Mouse (Mus musculus): Measurements from ENCODE around the gene Gm5901. TPM values are rescaled to one million over a fixed set of nuclear protein-coding genes. Genes with fewer than 3 reads are reported as not detected.

Gene Gm5901
- polyA plus RNA-seq, 1 experiment = 188 TPM

DNA sequence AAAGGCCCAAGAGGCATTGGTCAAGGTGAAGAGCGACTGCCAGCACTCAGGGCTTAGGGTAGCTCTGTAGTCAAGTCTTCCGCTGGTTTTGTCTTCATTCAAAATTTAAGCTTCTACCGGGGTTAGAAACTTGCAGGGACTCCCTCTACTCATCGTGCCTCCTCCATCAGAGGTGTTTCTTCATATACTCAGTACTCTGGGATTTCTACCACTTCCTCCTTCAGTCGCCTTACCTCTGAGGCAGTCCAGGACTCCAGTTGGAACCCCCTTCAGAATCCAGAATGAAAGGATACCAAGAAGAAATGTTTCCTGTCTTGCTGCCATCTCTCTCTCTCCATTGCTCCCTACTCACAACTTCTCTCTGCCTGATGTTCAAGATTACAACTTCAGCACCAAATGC is 7.6 kb upstream of the Gm5901 start:
- TF ChIP-seq POLR2A (IDR thresholded peaks at IDR 0.05; ENCODE audit: control insufficient read depth, low read depth, low read length) = no peak
- no peak for TF ChIP-seq CTCF (IDR thresholded peaks at IDR 0.05; ENCODE audit: control insufficient read depth, insufficient read depth, insufficient replicate concordance, low read depth, low read length)
- no peaks in the 10 kb centered on the region for H3K27me3 ChIP-seq (ENCODE audit: control insufficient read depth, insufficient read depth, low read length)
- no peak overlapping the region for H3K4me3 ChIP-seq (ENCODE audit: control insufficient read depth, low read depth, low read length)
- H3K4me1 ChIP-seq (ENCODE audit: control insufficient read depth, insufficient read depth, low read length) = no peaks in the 10 kb centered on the region
- no peak overlapping the region for H3K27ac ChIP-seq (ENCODE audit: control insufficient read depth, insufficient read depth, low read depth, low read length)
- no peaks in the 10 kb centered on the region for H3K36me3 ChIP-seq (ENCODE audit: control insufficient read depth, insufficient read depth, low read length)

DNA sequence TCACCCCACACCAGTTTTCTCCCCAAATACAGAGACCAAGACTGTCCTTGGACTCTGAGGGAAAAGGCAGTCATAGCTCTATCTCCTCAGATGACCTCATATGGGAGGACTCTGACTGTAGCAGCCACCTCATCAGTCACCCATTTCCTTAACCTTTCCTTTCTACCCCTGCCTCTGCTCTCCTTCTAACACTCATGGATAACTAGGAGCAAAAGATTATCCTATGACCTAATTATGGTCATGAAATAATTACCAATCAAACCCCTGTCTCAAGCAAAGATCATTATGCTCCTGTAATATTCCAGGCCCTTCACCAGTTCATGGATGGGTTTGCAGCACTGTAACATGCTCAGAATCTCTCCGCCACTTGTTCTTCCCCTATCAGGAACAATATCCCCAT is 6.9 kb upstream of the Gm5901 start, which contains the start of gene Olfr692:
Gene Olfr692, plus strand, starts transcription at position 301 of the 400 bp plus-strand sequence.
- TF ChIP-seq CTCF (IDR thresholded peaks at IDR 0.05; ENCODE audit: control insufficient read depth, insufficient read depth, insufficient replicate concordance, low read depth, low read length) = no peak
- TF ChIP-seq POLR2A (IDR thresholded peaks at IDR 0.05; ENCODE audit: control insufficient read depth, low read depth, low read length) = no peak
- Histone ChIP-seq H3K27ac (ENCODE audit: control insufficient read depth, insufficient read depth, low read depth, low read length) (no peak within 1 kb of the TSS), H3K27me3 (ENCODE audit: control insufficient read depth, insufficient read depth, low read length) (no peaks in the 10 kb centered on the region), H3K4me1 (ENCODE audit: control insufficient read depth, insufficient read depth, low read length) (no peaks in the 10 kb centered on the region), H3K4me3 (ENCODE audit: control insufficient read depth, low read depth, low read length) (no peak within 1 kb of the TSS), H3K36me3 (ENCODE audit: control insufficient read depth, insufficient read depth, low read length) (no peaks in the 10 kb centered on the region)

DNA sequence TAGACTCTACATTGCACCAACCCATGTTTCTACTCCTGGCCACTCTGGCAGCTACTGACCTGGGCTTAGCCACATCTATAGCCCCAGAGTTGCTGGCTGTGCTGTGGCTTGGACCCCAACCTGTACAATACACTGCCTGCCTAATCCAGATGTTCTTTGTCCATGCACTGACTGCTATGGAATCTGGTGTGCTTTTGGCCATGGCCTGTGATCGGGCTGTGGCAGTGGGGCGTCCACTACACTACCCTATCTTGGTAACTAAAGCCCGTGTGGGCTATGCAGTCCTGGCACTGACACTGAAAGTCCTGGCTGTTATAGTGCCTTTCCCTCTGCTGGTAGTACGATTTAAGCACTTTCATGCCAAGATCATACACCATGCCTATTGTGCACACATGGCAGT is 6.3 kb upstream of the Gm5901 start:
- no peaks in the 10 kb centered on the region for H3K36me3 ChIP-seq (ENCODE audit: control insufficient read depth, insufficient read depth, low read length)
- H3K27me3 ChIP-seq (ENCODE audit: control insufficient read depth, insufficient read depth, low read length) = no peaks in the 10 kb centered on the region
- no peaks in the 10 kb centered on the region for H3K4me1 ChIP-seq (ENCODE audit: control insufficient read depth, insufficient read depth, low read length)
- TF ChIP-seq CTCF (IDR thresholded peaks at IDR 0.05; ENCODE audit: control insufficient read depth, insufficient read depth, insufficient replicate concordance, low read depth, low read length) = no peak
- TF ChIP-seq POLR2A (IDR thresholded peaks at IDR 0.05; ENCODE audit: control insufficient read depth, low read depth, low read length) = no peak
- no peak overlapping the region for H3K4me3 ChIP-seq (ENCODE audit: control insufficient read depth, low read depth, low read length)
- no peak overlapping the region for H3K27ac ChIP-seq (ENCODE audit: control insufficient read depth, insufficient read depth, low read depth, low read length)

DNA sequence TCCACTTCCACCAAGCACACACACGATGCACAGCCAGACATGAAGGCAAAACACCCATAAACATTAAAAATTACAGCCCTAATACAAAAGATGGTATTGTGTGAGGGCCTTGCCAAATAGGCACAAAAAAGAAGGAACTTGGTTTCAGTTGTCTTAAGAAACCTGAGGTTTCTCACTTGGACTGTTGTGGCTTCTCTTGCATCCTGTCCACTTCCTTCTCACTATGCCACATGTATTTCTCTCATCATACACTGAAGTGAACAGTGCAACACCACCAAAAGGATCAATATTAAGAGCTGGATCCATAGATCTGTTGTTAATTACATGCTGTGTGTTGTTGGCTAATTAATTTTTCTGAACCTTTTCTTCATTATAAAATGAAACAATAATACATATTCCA is 1.9 kb upstream of the Gm5901 start:
- H3K36me3 ChIP-seq (ENCODE audit: control insufficient read depth, insufficient read depth, low read length) = no peaks in the 10 kb centered on the region
- H3K4me1 ChIP-seq (ENCODE audit: control insufficient read depth, insufficient read depth, low read length) = no peaks in the 10 kb centered on the region
- H3K4me3 ChIP-seq (ENCODE audit: control insufficient read depth, low read depth, low read length) = no peak overlapping the region
- no peak overlapping the region for H3K27ac ChIP-seq (ENCODE audit: control insufficient read depth, insufficient read depth, low read depth, low read length)
- H3K27me3 ChIP-seq (ENCODE audit: control insufficient read depth, insufficient read depth, low read length) = no peaks in the 10 kb centered on the region
- no peak for TF ChIP-seq CTCF (IDR thresholded peaks at IDR 0.05; ENCODE audit: control insufficient read depth, insufficient read depth, insufficient replicate concordance, low read depth, low read length)
- TF ChIP-seq POLR2A (IDR thresholded peaks at IDR 0.05; ENCODE audit: control insufficient read depth, low read depth, low read length) = no peak

DNA sequence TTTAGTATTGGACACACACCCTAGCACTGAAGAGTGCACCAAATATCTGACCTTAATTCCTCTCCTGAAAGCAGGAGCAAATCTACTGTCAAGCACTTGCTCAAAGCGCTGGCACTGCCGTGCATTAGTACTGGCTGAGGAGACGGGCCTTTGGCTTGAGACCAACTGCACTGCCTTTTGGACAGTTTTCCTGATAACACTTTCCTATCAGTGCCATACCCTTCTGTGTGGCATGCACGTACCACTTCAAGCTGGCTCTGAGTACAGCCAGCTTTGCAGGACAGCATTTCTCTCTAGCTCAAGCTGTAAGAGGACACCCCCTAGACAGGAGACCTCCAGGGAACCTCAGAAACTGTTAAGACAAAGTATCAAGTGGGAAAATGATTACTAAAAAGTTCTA is 1.3 kb upstream of the Gm5901 start:
- Histone ChIP-seq H3K4me1 (ENCODE audit: control insufficient read depth, insufficient read depth, low read length) (no peaks in the 10 kb centered on the region), H3K4me3 (ENCODE audit: control insufficient read depth, low read depth, low read length) (peak overlapping the region; percentile 50; the same call in 1 of the 2 replicates), H3K27ac (ENCODE audit: control insufficient read depth, insufficient read depth, low read depth, low read length) (no peak overlapping the region), H3K36me3 (ENCODE audit: control insufficient read depth, insufficient read depth, low read length) (no peaks in the 10 kb centered on the region), H3K27me3 (ENCODE audit: control insufficient read depth, insufficient read depth, low read length) (no peaks in the 10 kb centered on the region)
- no peak for TF ChIP-seq POLR2A (IDR thresholded peaks at IDR 0.05; ENCODE audit: control insufficient read depth, low read depth, low read length)
- no peak for TF ChIP-seq CTCF (IDR thresholded peaks at IDR 0.05; ENCODE audit: control insufficient read depth, insufficient read depth, insufficient replicate concordance, low read depth, low read length)

- no peak for TF ChIP-seq CTCF (IDR thresholded peaks at IDR 0.05; ENCODE audit: control insufficient read depth, insufficient read depth, insufficient replicate concordance, low read depth, low read length)
- no peak for TF ChIP-seq POLR2A (IDR thresholded peaks at IDR 0.05; ENCODE audit: control insufficient read depth, low read depth, low read length)
- H3K36me3 ChIP-seq (ENCODE audit: control insufficient read depth, insufficient read depth, low read length) = peaks cover 2% of the 10 kb centered on the region; the same call in 1 of the 2 replicates
- H3K27ac ChIP-seq (ENCODE audit: control insufficient read depth, insufficient read depth, low read depth, low read length) = no peak overlapping the region
- H3K4me1 ChIP-seq (ENCODE audit: control insufficient read depth, insufficient read depth, low read length) = no peaks in the 10 kb centered on the region
- no peaks in the 10 kb centered on the region for H3K27me3 ChIP-seq (ENCODE audit: control insufficient read depth, insufficient read depth, low read length)
- peak overlapping the region; percentile 32; the same call in 1 of the 2 replicates for H3K4me3 ChIP-seq (ENCODE audit: control insufficient read depth, low read depth, low read length)
Observed at GRCm38 (mm10) chr7:105373976-105374375, 862 bp upstream of the Gm5901 start.

DNA sequence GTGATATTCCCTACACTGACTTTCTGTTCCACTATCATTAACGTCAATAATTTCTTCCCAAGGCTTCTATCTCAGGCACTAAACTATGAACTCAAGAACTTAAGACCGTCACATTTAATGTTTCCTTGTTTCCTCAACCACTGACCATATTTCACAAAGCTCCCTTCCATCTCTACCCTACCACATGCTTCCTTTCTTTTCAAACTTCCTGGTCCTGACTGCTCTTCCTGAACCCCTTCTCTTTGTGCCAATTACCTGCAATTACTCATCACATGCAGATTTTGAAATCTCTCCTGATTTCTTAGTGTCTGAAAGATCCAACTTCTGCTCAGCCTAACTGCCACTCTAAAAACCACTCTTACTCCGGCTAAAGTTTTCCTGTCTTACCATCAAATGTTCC is 5.5 kb downstream of the Gm5901 start:
- H3K27ac ChIP-seq (ENCODE audit: control insufficient read depth, insufficient read depth, low read depth, low read length) = no peak overlapping the region
- H3K36me3 ChIP-seq (ENCODE audit: control insufficient read depth, insufficient read depth, low read length) = peaks cover 6% of the 10 kb centered on the region
- no peak for TF ChIP-seq CTCF (IDR thresholded peaks at IDR 0.05; ENCODE audit: control insufficient read depth, insufficient read depth, insufficient replicate concordance, low read depth, low read length)
- TF ChIP-seq POLR2A (IDR thresholded peaks at IDR 0.05; ENCODE audit: control insufficient read depth, low read depth, low read length) = no peak
- H3K4me1 ChIP-seq (ENCODE audit: control insufficient read depth, insufficient read depth, low read length) = no peaks in the 10 kb centered on the region
- H3K27me3 ChIP-seq (ENCODE audit: control insufficient read depth, insufficient read depth, low read length) = no peaks in the 10 kb centered on the region
- no peak overlapping the region for H3K4me3 ChIP-seq (ENCODE audit: control insufficient read depth, low read depth, low read length)

DNA sequence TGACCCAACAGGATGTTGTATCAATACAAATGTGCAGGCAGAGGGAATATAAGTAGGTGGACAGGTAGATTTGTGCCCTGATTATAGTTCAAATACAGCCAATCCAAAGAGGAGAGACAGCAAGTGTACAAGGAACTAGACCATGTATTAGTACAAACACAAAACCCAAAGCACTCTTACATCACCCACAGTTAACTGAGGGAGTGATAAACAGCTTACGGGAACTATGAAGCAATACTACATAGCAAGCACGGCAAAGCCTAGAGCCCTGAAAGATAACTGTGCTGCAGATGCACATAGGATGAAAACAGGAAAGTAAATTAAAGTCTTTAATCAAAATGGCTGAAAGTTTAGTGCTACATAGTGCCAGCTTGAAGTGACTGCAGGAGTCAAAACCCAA is 12.9 kb downstream of the Gm5901 start:
- Histone ChIP-seq H3K4me3 (ENCODE audit: control insufficient read depth, low read depth, low read length) (no peak overlapping the region), H3K36me3 (ENCODE audit: control insufficient read depth, insufficient read depth, low read length) (peaks cover 5% of the 10 kb centered on the region), H3K4me1 (ENCODE audit: control insufficient read depth, insufficient read depth, low read length) (no peaks in the 10 kb centered on the region), H3K27me3 (ENCODE audit: control insufficient read depth, insufficient read depth, low read length) (no peaks in the 10 kb centered on the region), H3K27ac (ENCODE audit: control insufficient read depth, insufficient read depth, low read depth, low read length) (no peak overlapping the region)
- no peak for TF ChIP-seq POLR2A (IDR thresholded peaks at IDR 0.05; ENCODE audit: control insufficient read depth, low read depth, low read length)
- no peak for TF ChIP-seq CTCF (IDR thresholded peaks at IDR 0.05; ENCODE audit: control insufficient read depth, insufficient read depth, insufficient replicate concordance, low read depth, low read length)
